Mouse (Mus musculus) midbrain, postnatal 0 days (tissue): ENCODE results near the gene Arf6. TPM values are rescaled to one million over a fixed set of nuclear protein-coding genes. Genes with fewer than 3 reads are reported as not detected.
"Not testable (repeated sequence)": the region's sequence is repeated elsewhere in the genome, so short reads cannot be mapped to it uniquely, and the experiment has no call there.

Source experiments
- ATAC-seq: fragments of 200-750 bp; cut with Nextera tagmentation; 2 replicates; pipeline ENCODE4 v1.8.0; 2017; ENCODE audit warnings: moderate number of reproducible peaks, mild to moderate bottlenecking, moderate TSS enrichment, moderate library complexity; ENCODE audit not compliant: low FRiP score
- DNase-seq: peaks from one replicate; pipeline ENCODE4 v3.0.0-alpha.2; 2015; ENCODE audit warnings: low spot score
- H3K27ac ChIP-seq: fragments of 300-500 bp; sonication (generic); 2 replicates; pipeline ENCODE4 v1.5.1; 2014; ENCODE audit warnings: low read depth, mild to moderate bottlenecking, low read length, mixed read lengths
- H3K27me3 ChIP-seq: fragments of 300-500 bp; sonication (generic); 2 replicates; pipeline ENCODE4 v1.6.1; 2014; ENCODE audit warnings: low read length, control low read depth, mixed read lengths; ENCODE audit not compliant: insufficient read depth
- H3K36me3 ChIP-seq: fragments of 300-500 bp; sonication (generic); 2 replicates; pipeline ENCODE4 v1.6.1; 2014; ENCODE audit warnings: low read length, control low read depth, mixed read lengths; ENCODE audit not compliant: insufficient read depth
- H3K4me1 ChIP-seq: fragments of 300-500 bp; sonication (generic); 2 replicates; pipeline ENCODE4 v1.6.1; 2014; ENCODE audit warnings: mild to moderate bottlenecking, control low read depth, antibody characterized with exemption, low read length, mixed read lengths; ENCODE audit not compliant: insufficient read depth
- H3K4me2 ChIP-seq: fragments of 300-500 bp; sonication (generic); 2 replicates; pipeline ENCODE4 v1.6.1; 2014; ENCODE audit warnings: low read depth, mild to moderate bottlenecking, low read length, mixed read lengths; ENCODE audit not compliant: poor library complexity, severe bottlenecking
- H3K4me3 ChIP-seq: fragments of 300-500 bp; sonication (generic); 2 replicates; pipeline ENCODE4 v1.5.1; 2014; ENCODE audit warnings: low read depth, mild to moderate bottlenecking, low read length, moderate library complexity
- H3K9ac ChIP-seq: fragments of 300-500 bp; sonication (generic); replicated peaks from 2 replicates; pipeline ENCODE4 v1.6.1; 2014; ENCODE audit warnings: mild to moderate bottlenecking, low read length, moderate library complexity, mixed read lengths; ENCODE audit not compliant: poor library complexity, severe bottlenecking
- H3K9me3 ChIP-seq: fragments of 300-500 bp; sonication (generic); 2 replicates; pipeline ENCODE4 v1.6.1; 2016; ENCODE audit warnings: low read length, control low read depth
- CTCF ChIP-seq: IDR thresholded peaks from 2 replicates; pipeline ENCODE4 v1.5.1; 2016; ENCODE audit warnings: antibody characterized with exemption, mild to moderate bottlenecking
- WGBS: fragments of 180-500 bp; shearing (Covaris S2); extraction: QIAGEN DNeasy Blood & Tissue Kit; methylation state at CpG from one replicate; pipeline ENCODE4 v1.1.7; 2014; 5-methylcytosine and 5-hydroxymethylcytosine counted together
- polyA plus RNA-seq: library from polyadenylated mRNA; unstranded; fragments of >200 nt; fragmentation: Nextera tagmentation; extraction: Ambion mirVana; gene quantifications from 2 replicates; pipeline ENCODE4 v1.2.1, GENCODE M21; 2015
- total RNA-seq: library from RNA; depleted of rRNA; stranded (reverse); fragments of >200 nt; gene quantifications from 2 replicates; pipeline ENCODE4 v1.2.3, GENCODE M21; 2014

The Arf6 gene
- total and polyA plus RNA-seq, 2 experiments from 2014 or later = 42.0 to 122 TPM

- no peaks in the 10 kb centered on the region for H3K27me3 ChIP-seq
- H3K36me3 ChIP-seq = peaks cover 15% of the 10 kb centered on the region; the same call in 1 of the 2 replicates
- under 1% methylated on average over 45 of the region's 50 CpGs for WGBS
- H3K4me3 ChIP-seq = peak within 1 kb of the TSS; percentile 86
- H3K9ac ChIP-seq = peak within 1 kb of the TSS; percentile 87
- no peaks in the 10 kb centered on the region for H3K9me3 ChIP-seq
- H3K4me1 ChIP-seq = peaks cover 3% of the 10 kb centered on the region; the same call in 1 of the 2 replicates
- ATAC-seq (peak; percentile 38; the same call in 1 of the 2 replicates), DNase-seq (peak; percentile 95)
- peak within 1 kb of the TSS; percentile 75 for H3K4me2 ChIP-seq
- no peak for TF ChIP-seq CTCF
- peak within 1 kb of the TSS; percentile 71 for H3K27ac ChIP-seq
These were observed 15.2 kb upstream of the Arf6 start, which contains the start of gene Nemf for GRCm38 (mm10) chr12:69356546-69357299. Gene Nemf (minus strand): TSS chr12:69357165.

DNA sequence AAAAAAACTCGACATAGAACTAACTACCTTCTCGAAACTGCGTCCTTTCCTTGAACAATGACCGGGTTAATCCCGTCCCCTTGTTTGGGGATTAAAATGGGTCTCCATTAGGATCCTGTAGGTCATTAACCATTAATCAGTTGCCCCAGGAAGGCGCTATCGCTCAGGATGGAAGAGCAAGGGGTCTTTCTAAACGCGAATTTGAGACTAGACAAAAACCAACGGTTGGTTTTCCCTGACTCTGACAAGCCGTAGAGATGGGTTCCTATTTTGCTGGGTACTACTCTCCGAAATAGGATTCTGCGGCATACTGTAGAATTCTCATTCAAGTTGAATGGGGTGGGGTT, 14.7 kb upstream of the Arf6 start:
- WGBS = 6% methylated on average over 13 of the region's 13 CpGs
- H3K27ac ChIP-seq = no peak overlapping the region
- ATAC-seq = no peak

DNA sequence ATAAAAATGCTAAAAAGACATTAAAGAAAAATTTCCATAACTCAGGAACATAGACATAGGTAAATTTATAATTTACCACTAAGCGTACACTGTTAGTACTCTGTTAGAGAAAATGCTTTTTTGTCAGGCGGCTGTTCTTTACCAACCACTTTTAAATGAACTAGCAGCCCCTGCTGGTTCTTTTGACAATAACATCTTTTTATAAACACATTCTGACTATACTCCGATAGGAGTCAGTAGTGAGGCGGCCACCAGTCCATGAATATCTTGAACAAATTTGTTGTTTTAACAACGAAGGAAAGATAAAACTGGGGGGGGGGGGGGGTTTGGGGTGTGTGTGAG, 11.3 kb upstream of the Arf6 start:
- 17% methylated on average over 5 of the region's 5 CpGs for WGBS
- H3K27me3 ChIP-seq = no peaks in the 10 kb centered on the region
- H3K36me3 ChIP-seq = no peaks in the 10 kb centered on the region
- peak; percentile 50; the same call in 1 of the 2 replicates for ATAC-seq
- H3K4me3 ChIP-seq = no peak overlapping the region
- DNase-seq = peak; percentile 86
- H3K27ac ChIP-seq = no peak overlapping the region
- peaks cover 5% of the 10 kb centered on the region for H3K4me1 ChIP-seq
- H3K9ac ChIP-seq = no peak overlapping the region
- no peak overlapping the region for H3K4me2 ChIP-seq
- TF ChIP-seq CTCF = peak; percentile 92
- H3K9me3 ChIP-seq = no peaks in the 10 kb centered on the region

More for the DNA sequence above, 14.7 kb upstream of the Arf6 start:
- peaks cover 15% of the 10 kb centered on the region; the same call in 1 of the 2 replicates for H3K36me3 ChIP-seq
- H3K4me3 ChIP-seq = peak overlapping the region; percentile 86
- H3K9me3 ChIP-seq = no peaks in the 10 kb centered on the region
- peaks cover 4% of the 10 kb centered on the region for H3K4me1 ChIP-seq
- no peak for TF ChIP-seq CTCF
- H3K9ac ChIP-seq = peak overlapping the region; percentile 87
- H3K4me2 ChIP-seq = peak overlapping the region; percentile 75
- no peak for DNase-seq
- no peaks in the 10 kb centered on the region for H3K27me3 ChIP-seq

DNA sequence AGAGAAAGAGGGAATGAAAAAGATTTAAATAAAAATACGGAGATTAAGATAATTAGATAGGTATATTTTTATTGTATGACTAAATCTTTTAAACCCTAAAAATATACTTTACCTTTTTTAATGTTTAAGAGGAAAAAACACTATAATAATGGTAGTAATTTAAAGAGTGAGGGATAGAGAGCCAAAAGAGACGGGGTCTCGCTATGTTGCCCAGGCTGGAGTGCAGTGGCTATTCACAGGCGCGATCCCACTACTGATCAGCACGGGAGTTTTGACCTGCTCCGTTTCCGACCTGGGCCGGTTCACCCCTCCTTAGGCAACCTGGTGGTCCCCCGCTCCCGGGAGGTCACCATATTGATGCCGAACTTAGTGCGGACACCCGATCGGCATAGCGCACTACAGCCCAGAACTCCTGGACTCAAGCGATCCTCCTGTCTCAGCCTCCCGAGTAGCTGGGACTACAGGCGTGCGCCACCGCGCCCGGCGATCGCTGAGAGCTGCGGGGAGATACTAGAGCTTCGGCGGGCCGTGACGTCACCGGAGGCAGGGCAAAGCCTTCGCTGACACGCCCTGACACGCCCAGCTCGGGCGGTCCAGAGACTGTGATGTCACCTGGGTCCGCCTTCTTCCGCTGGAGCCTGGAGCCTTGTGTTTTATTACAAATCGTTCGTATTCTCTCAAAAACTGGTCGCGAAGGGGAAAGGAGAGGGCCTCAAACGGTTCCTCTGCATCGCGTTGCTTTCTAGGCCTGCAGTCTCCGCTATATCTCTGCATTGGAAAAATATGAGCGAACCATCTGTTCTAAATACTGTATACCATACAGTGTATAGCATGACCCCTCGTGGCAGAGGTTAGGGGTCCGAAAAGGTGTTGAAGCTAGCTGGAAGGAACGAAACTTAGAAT, 10.7 kb upstream of the Arf6 start:
- peak; percentile 51 for TF ChIP-seq CTCF
- not testable (repeated sequence) for H3K36me3 ChIP-seq, H3K4me1 ChIP-seq, H3K9me3 ChIP-seq, H3K27me3 ChIP-seq
- Histone ChIP-seq H3K9ac (peak overlapping the region; percentile 60), H3K27ac (peak overlapping the region; percentile 81), H3K4me3 (peak overlapping the region; percentile 50), H3K4me2 (peak overlapping the region; percentile 48)
- ATAC-seq = peak; percentile 95
- under 1% methylated on average over 40 of the region's 50 CpGs for WGBS
- peak; percentile 98 for DNase-seq

DNA sequence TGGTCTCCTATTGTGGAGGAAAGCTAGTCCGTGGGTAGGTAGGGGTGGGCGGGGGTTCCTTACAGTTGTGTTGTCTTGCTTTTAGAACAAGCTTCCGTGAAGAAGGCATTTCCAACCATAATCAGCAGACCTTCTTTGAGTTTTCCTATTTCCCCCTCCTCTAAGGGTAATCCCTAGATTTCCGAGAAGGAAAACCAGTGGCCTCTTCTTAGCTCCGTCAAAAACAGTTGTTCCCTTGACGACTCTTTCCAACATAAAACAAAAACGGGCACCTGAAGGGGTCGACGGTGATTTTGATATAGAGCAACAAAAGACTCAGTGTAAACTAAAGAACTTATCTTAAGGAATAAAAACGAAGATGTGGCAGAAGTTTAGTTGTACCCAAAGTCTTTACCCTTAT, 10.0 kb upstream of the Arf6 start:
- H3K9me3 ChIP-seq = no peaks in the 10 kb centered on the region
- no peak for TF ChIP-seq CTCF
- H3K27ac ChIP-seq = peak overlapping the region; percentile 81
- H3K9ac ChIP-seq = peak overlapping the region; percentile 60
- no peaks in the 10 kb centered on the region for H3K27me3 ChIP-seq
- H3K4me1 ChIP-seq = peaks cover 2% of the 10 kb centered on the region; the same call in 1 of the 2 replicates
- no peaks in the 10 kb centered on the region for H3K36me3 ChIP-seq
- DNase-seq = no peak
- H3K4me2 ChIP-seq = peak overlapping the region; percentile 48
- H3K4me3 ChIP-seq = peak overlapping the region; percentile 50
- WGBS = 7% methylated on average over 10 of the region's 10 CpGs
- ATAC-seq = no peak; the same call in 1 of the 2 replicates
